Mouse (Mus musculus): ENCODE results near the gene Exph5.

DNA sequence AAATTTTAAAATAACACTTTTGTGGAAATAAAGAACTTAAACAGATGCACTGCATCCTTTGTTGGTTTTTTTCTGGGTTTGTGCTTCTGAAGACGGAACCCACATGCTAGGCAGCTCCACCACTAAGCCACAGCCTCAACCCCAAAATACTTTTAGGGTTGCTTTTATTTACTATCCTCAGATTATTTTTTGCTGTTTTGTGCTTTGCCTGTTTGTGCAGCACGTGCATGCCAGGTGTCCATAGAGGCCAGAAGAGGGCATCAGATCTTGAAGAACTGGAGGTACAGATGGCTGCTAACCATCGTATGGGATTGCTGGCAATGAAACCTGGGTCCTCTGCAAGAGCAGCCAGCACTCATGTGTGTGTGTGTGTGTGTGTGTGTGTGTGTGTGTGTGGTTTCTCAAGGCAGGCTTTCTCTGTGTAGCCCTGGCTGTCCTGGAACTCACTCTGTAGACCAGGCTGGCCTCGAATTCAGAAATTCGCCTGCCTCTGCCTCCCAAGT is 79.7 kb downstream of the Exph5 start:
- TF ChIP-seq GATA1 (IDR thresholded peaks at IDR 0.05; ENCODE audit: borderline replicate concordance, low read length) (no peak), FLI1 (IDR thresholded peaks at IDR 0.05; ENCODE audit: low read length) (no peak)
